Mouse (Mus musculus): ENCODE data around the gene Atp1a1.

DNA sequence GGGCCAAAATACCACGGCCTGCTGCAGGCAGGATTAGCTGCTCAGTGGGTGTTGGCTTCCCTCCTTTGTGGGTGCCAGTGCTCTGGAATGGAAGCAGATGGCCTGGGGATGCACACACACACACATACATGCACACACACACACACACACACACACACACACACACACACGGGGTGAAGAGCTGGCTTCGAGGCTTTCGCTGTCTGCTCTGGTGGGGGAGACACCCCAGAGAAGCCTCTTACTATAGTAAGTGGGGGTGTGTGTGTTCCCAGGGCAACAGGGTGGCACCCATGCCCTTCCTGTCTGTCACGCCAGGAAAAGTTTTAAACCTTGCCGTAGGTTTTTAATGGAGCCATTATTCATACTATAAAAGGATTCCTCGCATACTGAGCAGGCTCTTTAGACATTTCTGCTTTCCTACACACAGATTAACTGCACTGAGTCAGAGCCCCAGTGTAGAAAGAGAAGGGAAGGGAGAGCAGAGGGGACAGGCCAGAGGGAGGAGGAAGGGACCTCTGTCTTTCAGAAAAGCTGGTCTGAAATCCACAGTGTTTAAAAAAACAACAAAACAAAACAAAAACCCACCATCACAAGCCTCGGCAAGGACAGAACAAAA lies 32.9 kb downstream of the Atp1a1 start:
- TF ChIP-seq CTCF (IDR thresholded peaks at IDR 0.05; ENCODE audit: low read depth, low read length) (no peak), POLR2A (IDR thresholded peaks at IDR 0.05; ENCODE audit: borderline replicate concordance, low read depth, low read length) (no peak)

All from bone marrow macrophage, adult 2 months (primary cell).